Mouse (Mus musculus) cerebellum, adult 2 months (tissue): ENCODE results near the gene 1700125H20Rik.

ENCODE experiments used
- CTCF ChIP-seq: fragments of 200-500 bp; IDR thresholded peaks from 2 replicates; pipeline ENCODE4 v1.5.1; 2011; ENCODE audit warnings: low read depth, mild to moderate bottlenecking, control low read depth, low read length, moderate library complexity, borderline replicate concordance; ENCODE audit not compliant: insufficient read depth
- POLR2A ChIP-seq: fragments of 200-500 bp; IDR thresholded peaks from 2 replicates; pipeline ENCODE4 v1.6.1; 2011; ENCODE audit warnings: low read length, control low read depth, borderline replicate concordance; ENCODE audit not compliant: insufficient read depth

DNA sequence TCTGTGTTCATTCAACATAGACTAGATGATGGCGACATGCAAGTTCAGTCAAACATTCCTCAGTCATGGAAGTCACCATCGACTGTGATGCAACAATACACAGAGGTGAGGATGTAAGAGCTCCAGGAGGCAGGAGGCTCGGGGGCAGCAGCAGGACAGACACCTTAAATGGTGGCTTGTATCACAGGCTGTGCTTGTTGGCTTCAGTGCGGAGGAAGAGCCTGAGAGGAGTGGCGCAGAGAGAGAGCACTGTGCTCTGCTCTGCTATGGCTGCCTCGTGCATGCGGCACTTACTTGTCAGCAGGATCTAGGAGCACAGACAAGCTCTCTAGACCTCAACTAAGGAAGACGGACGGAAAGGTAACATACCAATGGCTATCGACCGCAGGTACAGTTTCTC lies 24.0 kb downstream of the 1700125H20Rik start:
- TF ChIP-seq CTCF = no peak
- no peak for TF ChIP-seq POLR2A
